Mouse (Mus musculus) G1E (cell line): ENCODE measurements around the gene Ptprz1.

Experiments used
- CTCF ChIP-seq: IDR thresholded peaks from 2 replicates; pipeline ENCODE4 v1.5.1; 2012; ENCODE audit warnings: low read depth, low read length, inconsistent platforms, mixed read lengths
- GATA1 ChIP-seq: IDR thresholded peaks from 2 replicates; pipeline ENCODE4 v1.6.1; 2012; ENCODE audit warnings: borderline replicate concordance, low read length, inconsistent platforms, mixed read lengths
- POLR2AphosphoS5 ChIP-seq: IDR thresholded peaks from 2 replicates; pipeline ENCODE4 v1.6.1; 2012; ENCODE audit warnings: low read depth, low read length, inconsistent platforms; ENCODE audit not compliant: insufficient replicate concordance
- TAL1 ChIP-seq: conservative IDR thresholded peaks from 2 replicates; pipeline ENCODE4 v1.6.1; 2012; ENCODE audit warnings: low read depth, low read length, inconsistent platforms, mixed read lengths

DNA sequence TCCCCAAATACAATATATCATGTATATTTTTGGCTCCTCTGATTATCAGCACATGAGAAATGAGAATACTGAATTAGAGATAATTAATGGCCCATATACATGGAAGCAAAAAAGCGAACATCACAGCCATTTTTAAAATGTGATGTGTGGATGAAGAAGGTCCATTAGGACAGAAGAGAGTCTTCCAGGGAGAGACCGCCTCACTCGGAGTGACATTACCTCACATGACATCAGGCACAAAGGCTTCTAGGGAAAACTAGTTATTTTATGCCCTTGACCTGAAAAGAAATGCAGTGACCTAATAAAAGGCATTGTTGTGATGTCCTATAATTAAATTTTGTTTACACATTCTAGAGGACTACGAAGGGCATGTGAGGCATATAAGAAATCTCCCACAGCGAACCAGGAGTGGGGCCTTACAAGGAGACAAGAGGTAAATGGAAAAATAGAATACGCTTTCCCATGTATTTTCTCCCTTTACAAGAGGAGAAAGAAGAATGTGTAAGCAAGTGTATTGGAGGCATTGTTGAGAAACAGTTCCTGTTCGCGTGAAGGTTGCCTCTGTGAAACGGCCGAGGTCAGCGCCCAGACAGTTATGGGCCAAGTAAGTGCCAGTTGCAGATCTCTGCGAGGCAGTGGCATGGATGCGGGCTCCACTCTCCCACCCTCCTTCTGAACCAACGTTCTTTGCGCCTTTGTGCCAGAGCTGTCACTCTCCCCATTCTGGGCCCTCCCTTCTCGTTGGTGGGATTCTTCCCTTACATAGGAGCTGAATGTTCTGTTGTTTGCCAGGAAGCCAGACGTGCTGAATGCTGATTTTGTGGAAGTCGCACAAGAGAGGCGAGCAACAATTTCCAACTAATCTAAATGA, 41.0 kb upstream of the Ptprz1 start:
- TF ChIP-seq TAL1: no peak
- TF ChIP-seq CTCF: no peak
- no peak for TF ChIP-seq GATA1
- TF ChIP-seq POLR2AphosphoS5: no peak
